Mouse (Mus musculus) ES-E14 (cell line): ENCODE results near the gene Apol8.

Source experiments
- CHD2 ChIP-seq: IDR thresholded peaks from 2 replicates; pipeline ENCODE4 v1.6.1; 2014; ENCODE audit warnings: mild to moderate bottlenecking, low read depth, low read length, inconsistent platforms
- HCFC1 ChIP-seq: IDR thresholded peaks from 2 replicates; pipeline ENCODE4 v1.6.1; 2012; ENCODE audit warnings: low read length, inconsistent platforms, borderline replicate concordance; ENCODE audit not compliant: insufficient read depth
- MAFK ChIP-seq: IDR thresholded peaks from 2 replicates; pipeline ENCODE4 v1.6.1; 2014; ENCODE audit warnings: mild to moderate bottlenecking, low read depth, low read length, inconsistent platforms; ENCODE audit not compliant: insufficient read depth
- ZC3H11A ChIP-seq: IDR thresholded peaks from 2 replicates; pipeline ENCODE4 v1.6.1; 2012; ENCODE audit warnings: low read depth, mild to moderate bottlenecking, inconsistent platforms, low read length, borderline replicate concordance
- ZNF384 ChIP-seq: IDR thresholded peaks from 2 replicates; pipeline ENCODE4 v1.6.1; 2012; ENCODE audit warnings: low read depth, low read length, inconsistent platforms

- TF ChIP-seq ZC3H11A (no peak), MAFK (no peak), ZNF384 (no peak), HCFC1 (no peak), CHD2 (no peak)
Observed at GRCm38 (mm10) chr15:77789186-77789585, 32.4 kb upstream of the Apol8 start.
